Mouse (Mus musculus): ENCODE measurements around the gene Gm7945.
"Not testable (repeated sequence)": the region's sequence is repeated elsewhere in the genome, so short reads cannot be mapped to it uniquely, and the experiment has no call there.

Gm7945 gene

DNA sequence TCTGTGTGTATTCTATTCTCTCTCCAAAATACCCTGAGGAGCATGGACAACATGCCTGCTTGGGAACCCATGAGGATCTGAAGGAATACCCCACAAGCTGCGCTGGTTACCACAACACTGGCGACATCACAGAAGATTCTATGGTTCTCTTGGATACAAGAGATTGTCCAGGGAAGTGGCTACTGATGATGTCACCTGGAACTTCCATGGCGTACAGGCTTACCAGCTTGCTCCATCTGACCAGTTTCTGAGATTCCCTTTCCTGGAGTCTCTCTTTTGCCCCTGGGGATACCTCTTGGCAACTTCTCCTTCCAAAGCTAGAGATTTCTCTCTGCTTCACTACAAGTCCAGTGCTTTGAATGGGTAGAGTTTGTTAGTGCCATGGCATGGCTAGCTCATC is at the start of gene Gm7945:
TSS of gene Gm7945 (minus strand) at position 101 of the 400 bp plus-strand sequence.
- not testable (repeated sequence) for DNase-seq (ENCODE audit: low spot score in 2 of 2)

DNA sequence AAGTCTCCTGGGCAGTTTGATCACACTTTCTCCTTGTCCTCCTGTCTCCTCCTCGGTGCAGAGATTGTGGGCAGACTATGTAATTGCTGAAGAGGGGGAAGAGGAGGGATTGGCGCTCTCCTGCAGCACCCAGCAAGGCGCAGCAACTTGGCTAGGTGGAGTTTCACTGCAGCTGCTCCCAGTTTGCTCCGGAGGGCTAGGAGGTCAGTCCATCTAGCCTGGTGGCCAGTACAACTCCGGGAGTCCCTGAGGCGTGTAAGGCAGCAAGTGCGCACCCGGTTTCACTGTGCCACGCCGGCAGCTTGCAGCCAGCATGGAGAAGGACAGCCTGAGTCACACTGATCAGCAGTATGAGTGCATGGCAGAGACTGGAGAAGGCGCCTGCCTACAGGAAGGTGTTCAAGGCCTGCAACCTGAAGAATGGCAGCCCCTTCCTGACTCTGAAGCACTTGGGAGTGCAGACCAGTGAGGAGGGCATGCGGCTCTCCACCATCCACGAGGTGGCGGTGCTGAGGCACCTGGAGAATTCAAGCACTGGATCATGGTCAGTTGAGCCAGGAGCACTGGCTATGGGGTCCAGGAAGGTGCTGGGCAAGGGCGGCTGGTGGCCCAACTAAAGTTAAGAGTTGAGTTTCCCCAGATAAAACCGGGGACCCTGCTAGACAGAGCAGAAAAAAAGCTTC is 39.4 kb upstream of the Gm7945 start:
- peak in 1 of 2 experiments; percentile 58 for DNase-seq (ENCODE audit: low spot score in 2 of 2)

DNA sequence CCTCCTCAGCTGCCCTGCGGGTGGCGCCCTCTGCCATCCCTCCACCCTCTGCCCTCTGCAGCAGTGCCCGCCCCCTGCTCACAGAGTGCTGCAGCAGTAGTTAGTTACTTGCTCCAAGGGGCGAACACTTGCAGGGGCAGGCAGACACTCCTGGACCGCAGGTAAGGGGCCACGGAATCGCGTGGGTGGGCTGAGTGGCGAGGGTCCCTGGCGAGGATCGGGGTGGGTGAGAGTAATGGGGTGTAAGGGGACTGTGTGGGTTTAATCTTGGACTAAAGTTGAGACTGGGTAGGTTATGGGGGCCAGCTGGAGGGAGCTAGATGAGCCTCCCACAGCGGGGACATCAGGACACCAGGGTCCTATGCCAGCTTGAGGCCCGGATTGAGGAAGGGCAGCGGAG is 38.5 kb upstream of the Gm7945 start:
- DNase-seq (ENCODE audit: low spot score in 2 of 2), result peak in 1 of 2 experiments; percentile 55

DNA sequence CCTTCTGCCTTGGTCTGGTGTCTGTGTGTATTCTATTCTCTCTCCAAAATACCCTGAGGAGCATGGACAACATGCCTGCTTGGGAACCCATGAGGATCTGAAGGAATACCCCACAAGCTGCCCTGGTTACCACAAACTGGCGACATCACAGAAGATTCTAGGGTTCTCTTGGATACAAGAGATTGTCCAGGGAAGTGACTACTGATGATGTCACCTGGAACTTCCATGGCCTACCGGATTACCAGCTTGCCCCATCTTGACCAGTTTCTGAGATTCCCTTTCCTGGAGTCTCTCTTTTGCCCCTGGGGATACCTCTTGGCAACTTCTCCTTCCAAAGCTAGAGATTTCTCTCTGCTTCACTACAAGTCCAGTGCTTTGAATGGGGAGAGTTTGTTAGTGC is 22.0 kb upstream of the Gm7945 start, which contains the start of gene Gm6482:
TSS of gene Gm6482 (minus strand) at position 101 of the 400 bp plus-strand sequence.
- not testable (repeated sequence) for DNase-seq (ENCODE audit: low spot score in 2 of 2)

DNA sequence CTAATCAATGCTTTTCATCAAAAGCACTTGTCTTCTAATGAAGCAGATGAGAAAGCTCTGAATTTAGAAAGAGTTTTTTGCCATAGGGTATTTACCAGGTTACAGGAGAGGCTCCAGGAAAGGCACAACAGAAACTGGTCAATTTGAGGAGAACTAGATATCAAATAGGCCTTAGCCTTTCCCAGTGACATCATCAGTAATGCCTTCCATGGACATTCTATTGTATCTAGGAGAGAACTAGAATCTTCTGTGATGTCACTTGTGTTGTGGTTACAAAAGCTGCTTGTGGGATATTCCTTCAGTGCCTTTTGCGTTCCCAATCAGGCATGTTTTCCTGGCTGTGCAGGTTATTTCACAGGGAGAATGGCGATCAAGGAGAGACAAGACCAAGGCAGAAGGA is 37.9 kb downstream of the Gm7945 start, which contains the start of gene Gm5798:
TSS of gene Gm5798 (plus strand) at position 301 of the 400 bp plus-strand sequence.
- not testable (repeated sequence) for DNase-seq (ENCODE audit: low spot score in 2 of 2)
